Mouse (Mus musculus) ZHBTc4 (cell line): ENCODE results near the gene Prokr2.

Experiments
- DNase-seq: peaks from one replicate; pipeline ENCODE4 v3.0.0-alpha.2; 2011; ENCODE audit warnings: low read depth, low spot score

Gene Prokr2

GRCm38 (mm10) chr2:132385194-132385838, at the start of gene Prokr2:
TSS of gene Prokr2 (minus strand) at chr2:132385447.
- peak; percentile 65 for DNase-seq

DNA sequence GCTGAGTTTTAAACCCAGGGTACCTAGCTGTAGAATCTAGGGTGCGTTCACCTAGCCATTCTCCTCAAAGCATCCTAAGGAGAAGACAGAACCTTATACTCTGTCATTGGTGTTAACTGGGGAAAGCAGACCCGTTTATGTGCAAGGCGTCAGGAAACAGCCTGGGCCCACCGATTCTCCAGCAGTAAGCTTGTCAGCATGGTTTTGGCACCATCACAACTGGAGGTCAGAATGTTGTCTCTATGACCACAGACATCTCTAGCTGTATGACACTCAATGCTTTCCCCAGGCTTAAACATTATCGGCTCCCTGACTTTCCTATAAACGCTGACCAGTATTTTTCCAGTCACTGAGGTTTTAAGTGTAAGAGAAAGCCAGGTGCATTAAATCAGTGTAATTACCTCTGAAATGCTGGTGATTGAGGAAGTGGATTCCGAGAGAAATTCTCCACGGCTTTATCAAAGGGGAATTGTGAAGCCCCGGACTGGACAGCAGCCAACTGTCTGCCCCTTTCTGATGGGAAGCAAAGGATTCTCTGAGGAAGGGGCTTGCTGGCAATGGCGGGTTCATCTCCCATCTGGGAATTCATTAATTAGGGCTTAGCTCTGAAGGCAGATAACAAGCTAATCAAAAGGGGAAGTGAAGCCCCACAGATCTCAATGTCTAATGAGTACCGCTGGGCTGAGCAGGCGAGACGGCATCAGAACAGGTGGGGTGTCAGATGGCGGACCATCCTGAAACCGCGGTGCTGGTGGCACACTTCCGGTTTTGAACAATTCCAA, 42.1 kb upstream of the Prokr2 start:
- DNase-seq, result no peak

DNA sequence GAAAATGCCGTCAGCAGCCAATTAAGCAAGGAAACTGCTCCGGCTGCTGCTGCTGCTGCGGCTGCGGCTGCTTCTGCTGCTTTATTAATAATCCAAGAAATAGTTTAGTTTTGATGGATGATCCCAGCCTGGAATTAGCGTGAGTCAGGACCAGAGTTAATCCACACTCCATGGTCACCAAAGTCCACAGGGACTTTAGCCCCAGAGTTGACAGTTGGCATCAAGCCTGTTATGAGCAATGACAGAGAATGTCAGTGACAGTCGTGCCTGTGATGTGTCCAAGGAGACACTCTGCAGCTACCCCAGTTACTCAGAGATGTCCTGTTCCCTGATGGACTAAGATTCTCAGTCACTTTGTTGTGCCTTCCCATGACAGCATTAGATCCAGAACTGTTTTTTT, 40.3 kb upstream of the Prokr2 start:
- DNase-seq, result no peak

DNA sequence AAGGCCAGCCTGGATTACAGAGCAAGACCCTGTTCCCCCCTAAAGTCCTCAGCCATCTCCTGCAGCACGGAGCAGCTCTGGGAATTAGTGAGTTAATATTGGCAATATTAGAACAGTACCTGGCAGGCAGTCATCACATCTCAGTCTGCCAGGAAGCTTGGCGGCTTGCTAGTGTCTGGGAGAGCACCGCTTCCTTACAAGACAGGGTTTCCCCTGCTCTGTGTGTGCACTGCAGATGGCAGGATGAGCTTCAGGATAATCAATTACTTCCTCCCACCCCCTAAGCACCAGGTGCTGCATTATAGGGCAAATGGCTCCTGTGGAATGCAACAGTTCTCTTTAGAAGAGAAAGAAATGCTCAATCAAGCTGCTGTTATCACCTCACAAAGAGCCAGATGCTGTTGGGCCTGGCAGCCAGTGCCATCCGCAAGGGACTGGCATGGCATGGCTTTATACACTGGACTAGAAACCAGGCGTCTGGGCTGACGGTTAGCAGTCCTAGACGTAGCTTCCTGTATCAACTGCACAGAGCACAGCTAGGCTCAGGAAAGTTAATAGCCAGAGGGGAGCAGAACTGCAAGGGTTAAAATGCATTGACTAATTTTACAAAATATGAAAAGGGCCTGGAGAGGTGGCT, 38.3 kb upstream of the Prokr2 start:
- no peak for DNase-seq

DNA sequence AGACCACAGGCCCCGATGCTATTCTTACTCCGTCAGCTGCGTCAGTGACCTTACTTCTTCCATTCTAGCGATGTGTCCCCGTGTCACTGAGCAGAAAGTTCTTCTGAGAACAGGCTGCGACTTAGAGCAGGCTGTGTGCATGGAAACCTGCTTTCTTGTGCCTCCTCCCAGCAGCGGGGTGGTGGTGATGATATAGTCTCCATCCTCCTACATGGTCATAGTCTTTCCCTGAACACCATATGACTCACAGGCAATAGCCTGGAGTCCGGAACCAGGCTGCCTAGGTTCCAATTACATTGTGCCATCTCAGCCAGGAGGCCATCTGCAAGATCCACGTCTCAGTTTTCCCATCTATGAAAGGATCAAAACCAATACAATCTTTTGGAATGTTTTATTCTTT, 37.6 kb upstream of the Prokr2 start:
- DNase-seq, result no peak

DNA sequence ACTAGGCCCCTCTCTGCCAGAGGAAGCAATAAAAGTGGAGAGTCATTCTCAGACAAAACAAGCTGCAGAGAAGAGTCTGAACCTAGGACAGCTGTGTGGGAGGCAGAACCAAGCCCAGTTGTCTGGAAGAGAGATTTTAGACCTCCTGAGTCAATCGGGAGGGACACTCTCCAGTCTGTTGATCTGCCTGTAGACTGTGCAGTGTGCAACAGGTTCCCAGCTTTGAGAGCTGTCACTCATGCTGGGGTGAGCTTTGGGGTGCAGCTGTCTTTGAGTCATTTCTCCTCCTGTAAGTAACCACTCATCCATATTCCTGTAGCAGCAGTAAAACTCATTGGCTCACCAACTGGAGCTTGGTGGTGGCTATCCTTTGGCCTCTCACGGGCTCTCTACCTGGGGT, 33.2 kb upstream of the Prokr2 start:
- DNase-seq, result no peak

- DNase-seq, result no peak
Measured at GRCm38 (mm10) chr2:132410126-132410525, 24.9 kb upstream of the Prokr2 start.

DNA sequence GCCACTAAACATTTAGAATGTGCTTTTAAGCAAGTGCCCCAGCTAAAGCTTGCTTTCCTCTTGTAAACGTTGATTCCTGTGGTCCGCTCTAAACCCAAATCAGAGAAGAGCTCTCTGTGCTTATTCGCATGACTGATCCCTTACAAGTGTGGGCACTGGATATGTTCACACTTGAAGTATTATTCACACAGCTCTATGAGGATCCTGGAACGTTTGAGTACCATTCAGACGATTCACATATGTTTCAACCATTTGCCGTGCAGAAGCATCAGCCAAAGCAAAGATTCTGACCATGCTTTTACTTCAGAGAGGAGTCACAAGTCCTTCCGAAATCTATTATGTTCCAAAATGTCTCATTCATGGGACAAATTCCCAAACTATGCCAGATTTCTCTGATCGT, 12.9 kb upstream of the Prokr2 start:
- DNase-seq, result no peak

DNA sequence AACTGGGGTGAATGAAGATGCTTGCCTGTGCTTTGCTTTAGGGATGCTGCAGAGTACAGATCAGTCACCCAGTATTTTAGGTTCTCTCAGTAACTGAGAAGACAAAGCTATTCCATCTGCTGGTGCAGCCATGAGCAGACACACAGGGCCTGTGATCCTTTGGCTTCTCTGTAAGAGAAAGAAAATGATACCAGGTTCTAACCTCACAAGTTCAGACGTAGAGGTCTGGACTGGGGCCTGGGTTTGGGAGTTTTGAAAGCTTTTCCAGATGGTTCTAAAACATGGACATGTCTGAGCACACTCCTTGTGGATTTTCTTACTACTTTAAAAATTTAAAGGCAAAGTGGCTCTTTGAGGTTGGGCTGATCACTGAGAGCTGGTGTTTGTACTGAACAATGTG, 10.5 kb upstream of the Prokr2 start:
- DNase-seq, result no peak

- DNase-seq, result no peak
Measured at GRCm38 (mm10) chr2:132390607-132391160, 5.4 kb upstream of the Prokr2 start.

DNA sequence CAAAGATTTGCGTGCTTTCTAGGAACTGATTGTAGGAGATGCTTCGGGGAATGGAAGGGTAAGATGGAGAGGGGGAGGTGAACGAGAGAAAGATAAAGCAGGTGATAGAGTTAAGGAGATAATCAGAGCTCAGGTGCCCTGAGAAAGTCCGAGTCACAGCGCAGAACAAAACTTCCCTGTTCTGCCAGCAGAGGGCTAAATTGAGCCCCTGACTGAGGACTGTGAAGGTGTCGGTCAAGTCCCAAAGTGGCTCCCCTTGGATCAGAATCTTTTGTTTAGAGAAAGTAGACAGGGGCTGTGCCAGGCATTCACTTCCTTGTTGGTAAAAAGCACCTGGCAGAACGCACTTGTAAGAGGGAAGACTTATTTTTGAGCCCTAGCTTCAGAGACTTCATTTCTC, 4.3 kb upstream of the Prokr2 start:
- DNase-seq, result peak; percentile 67

GRCm38 (mm10) chr2:132384511-132385193, 595 bp downstream of the Prokr2 start:
- DNase-seq, result peak; percentile 25

GRCm38 (mm10) chr2:132382308-132382707, 2.9 kb downstream of the Prokr2 start:
- DNase-seq, result no peak

GRCm38 (mm10) chr2:132379690-132380089, 5.6 kb downstream of the Prokr2 start:
- DNase-seq, result no peak

GRCm38 (mm10) chr2:132378602-132379150, 6.6 kb downstream of the Prokr2 start:
- no peak for DNase-seq

DNA sequence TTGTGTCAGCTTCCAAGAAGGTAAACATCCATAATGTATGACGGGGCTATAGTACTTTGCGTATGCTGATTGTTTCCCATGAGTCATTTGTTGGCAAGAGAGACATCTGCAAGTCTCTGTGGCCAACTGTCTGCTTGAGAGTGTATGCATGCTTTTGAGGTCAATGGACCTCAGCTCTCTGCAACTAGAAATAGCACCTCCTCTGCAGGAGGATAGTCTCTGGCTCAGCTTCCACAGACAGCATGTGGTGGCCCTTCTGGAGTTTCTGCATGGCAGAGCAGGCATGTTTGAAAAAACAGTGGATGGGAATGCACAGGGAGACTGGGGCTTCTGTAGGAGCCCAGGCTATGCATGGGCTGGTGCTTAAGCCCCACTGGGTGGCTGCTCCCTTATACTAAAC, 7.8 kb downstream of the Prokr2 start:
- DNase-seq, result no peak

DNA sequence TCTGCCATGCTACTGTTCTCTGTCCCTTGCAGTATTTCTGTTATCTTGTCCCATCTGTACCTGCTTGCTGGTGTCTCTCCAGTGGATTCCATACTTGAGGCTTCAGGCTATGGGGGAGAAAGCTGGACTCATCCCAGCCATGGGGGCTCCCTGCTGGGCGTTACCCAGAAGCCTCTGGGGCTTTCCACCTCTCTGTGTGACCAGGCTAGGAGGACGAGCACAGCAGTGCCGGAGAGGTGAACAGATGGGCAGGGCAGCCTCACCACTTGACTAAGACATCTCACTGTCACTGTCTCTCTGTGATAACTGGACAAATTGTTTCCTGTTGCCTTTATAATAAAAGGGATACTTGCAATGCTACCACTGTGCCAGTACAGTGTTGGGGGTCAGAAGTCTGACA, 9.5 kb downstream of the Prokr2 start:
- DNase-seq, result no peak

DNA sequence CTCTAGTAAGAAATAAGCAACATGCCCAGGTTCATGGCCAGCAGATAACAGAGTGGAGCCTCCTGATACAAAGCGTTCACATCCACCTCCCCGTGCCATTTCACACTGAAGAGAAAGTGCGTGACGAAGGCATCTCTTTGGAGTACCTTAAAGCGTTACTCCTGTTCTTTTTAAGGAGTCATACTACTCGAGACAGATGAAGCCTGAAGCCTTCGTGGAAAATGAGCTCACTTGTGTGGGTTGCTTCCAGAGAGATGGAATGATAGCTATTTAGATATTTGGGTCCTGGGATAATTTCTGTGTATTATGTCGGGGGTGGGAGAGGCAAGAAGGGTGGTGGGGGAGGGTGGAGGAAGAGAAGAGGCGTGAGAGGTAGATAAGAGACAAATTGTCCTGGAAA, 10.1 kb downstream of the Prokr2 start:
- DNase-seq, result no peak

DNA sequence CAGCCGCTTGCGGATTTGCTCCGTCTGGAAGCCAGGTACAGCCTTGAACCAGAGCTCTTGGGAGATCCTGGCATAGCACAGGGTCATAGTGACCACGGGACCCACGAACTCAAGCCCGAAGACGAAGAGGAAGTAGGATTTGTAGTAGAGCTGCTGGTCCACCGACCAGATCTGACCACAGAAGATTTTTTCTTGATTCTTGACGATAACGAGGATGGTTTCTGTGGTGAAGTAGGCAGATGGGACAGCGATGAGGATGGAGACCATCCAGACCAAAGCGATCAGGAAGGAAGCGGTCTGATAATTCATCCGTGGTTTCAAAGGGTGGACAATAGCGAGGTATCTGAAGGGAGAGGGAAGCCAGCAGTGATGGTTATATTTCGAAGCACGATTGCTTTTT, 11.5 kb downstream of the Prokr2 start:
- no peak for DNase-seq

GRCm38 (mm10) chr2:132368433-132368832, 16.8 kb downstream of the Prokr2 start:
- no peak for DNase-seq

GRCm38 (mm10) chr2:132343846-132344245, 41.4 kb downstream of the Prokr2 start:
- DNase-seq, result no peak

DNA sequence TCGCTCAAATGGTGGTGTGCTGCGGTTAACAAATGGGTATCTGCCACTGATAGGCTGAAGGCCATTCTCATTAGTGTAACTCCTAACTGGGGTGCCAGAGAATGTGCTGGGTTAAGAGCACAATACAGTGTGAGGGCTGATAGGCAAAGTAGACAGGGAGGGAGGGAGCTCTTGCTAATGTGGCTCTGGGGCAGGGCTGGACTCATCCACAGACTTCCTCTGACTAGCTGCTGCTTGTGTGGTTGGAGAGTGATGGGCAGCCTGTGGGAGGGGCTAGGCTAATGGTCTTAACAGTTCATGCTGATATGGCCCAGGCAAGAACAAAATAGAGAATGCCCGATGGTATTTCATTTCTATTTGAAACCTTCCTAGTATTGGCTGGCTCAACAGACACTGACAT, 44.0 kb downstream of the Prokr2 start:
- peak; percentile 9 for DNase-seq
